Mouse (Mus musculus) gonadal fat pad, adult 2 months (tissue): ENCODE data around the gene Speg. TPM values are rescaled to one million over a fixed set of nuclear protein-coding genes. Genes with fewer than 3 reads are reported as not detected.

ENCODE experiments used
- DNase-seq: peaks from one replicate; pipeline ENCODE4 v3.0.0-alpha.2; 2012; ENCODE audit warnings: low read depth
- polyA plus RNA-seq: library from polyadenylated mRNA; depleted of rRNA; stranded (reverse); fragments of >200 nt; gene quantifications from 2 replicates; pipeline ENCODE4 v1.2.3, GENCODE M21; 2012; rRNA removed

Speg gene
- 26.2 and 27.4 TPM in 2 replicates for polyA plus RNA-seq

DNA sequence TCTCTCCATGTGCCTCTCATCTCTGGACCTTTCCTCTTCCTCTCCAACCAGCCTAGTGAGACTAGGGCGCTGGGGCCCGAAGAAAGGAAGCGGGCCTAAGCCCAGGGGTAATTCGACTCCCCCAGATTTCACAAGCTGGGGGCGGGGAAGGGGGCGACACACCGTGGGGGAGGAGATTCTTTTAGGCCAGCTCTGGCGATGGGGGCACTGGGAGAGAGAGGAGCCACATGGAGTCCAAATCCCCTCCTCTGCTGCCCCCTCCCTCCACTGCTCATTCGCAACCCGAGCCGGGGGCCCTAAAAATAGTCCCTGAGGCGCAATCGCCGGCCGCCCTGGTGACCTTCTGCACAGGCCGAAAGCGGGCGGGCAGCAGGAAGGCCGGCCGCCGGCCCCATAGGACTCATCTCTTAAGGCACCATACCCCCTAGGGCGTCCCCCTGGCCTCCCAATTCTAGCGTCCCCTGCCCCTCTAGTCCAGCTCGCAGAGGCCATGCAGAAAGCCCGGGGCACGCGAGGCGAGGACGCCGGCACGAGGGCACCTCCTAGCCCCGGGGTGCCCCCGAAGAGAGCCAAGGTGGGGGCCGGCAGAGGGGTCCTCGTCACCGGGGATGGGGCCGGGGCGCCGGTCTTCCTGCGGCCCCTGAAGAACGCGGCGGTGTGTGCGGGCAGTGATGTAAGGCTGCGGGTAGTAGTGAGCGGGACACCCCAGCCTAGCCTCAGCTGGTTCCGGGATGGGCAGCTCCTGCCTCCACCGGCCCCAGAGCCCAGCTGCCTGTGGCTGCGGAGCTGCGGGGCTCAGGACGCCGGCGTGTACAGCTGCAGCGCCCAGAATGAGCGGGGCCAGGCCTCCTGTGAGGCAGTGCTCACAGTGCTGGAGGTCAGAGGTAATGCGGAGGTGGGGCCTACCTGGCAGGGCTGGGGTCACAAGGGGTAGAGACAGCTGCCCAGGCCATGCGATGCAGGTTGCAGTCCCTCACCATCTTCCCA, at the start of gene Speg:
Gene Speg, plus strand, starts transcription at position 348 of the 987 bp plus-strand sequence.
- no peak for DNase-seq

DNA sequence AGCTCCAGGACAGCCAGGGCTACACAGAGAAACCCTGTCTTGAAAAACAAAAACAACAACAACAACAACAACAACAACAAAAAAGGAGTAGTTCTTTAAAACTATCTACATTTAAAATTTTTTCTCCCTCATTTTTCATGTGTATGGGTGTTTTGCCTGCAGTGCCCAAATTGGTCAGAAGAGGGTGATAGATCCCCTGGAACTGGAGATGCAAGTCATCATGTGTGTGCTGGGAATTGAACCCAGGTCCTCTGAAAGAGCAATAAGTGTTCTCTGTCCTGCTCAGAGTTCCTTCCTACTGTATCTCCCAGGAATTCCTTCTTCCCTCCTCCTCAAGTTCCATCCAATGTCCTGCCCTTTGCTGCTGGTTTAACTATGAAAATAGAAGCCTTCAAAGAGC, 47.6 kb upstream of the Speg start:
- DNase-seq = no peak

DNA sequence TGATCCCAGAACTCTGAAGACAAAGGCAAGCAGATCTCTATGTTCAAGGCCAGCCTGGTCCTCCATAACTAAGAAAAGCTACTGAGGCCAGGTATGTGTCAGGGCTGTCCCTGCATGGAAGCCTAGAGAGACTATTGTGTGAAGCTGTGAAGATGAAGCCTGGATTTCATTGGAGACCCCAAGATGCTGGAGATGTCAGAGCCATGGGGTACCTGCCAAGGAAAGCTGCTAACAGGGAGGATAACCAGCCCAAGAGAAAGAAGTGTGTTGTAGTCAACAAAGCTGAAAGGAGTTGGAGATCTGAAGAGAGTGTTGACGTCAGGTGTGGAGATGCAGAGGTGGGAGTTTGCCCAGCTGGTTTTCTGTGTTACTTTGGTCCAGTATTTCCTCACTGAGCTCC, 43.8 kb upstream of the Speg start:
- DNase-seq = no peak

DNA sequence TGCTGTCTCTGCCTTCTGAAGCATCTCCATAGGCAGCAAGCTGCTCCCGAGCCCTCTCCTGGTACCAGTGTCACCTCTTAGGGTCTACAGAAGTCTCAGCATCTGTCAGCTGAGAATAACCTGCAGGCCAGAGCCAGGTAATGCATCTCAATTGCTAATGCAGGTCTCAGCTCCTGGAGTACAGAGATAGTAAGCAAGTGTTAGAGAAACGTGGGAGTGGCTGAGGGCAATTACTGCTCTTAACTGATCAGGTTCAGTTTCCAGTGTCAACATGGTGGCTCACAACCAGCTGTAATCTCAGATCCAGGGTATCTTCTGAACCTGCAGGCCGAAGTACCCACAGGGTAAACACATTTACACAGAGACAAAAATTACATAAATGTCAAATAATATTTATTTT, 38.6 kb upstream of the Speg start:
- DNase-seq = no peak

DNA sequence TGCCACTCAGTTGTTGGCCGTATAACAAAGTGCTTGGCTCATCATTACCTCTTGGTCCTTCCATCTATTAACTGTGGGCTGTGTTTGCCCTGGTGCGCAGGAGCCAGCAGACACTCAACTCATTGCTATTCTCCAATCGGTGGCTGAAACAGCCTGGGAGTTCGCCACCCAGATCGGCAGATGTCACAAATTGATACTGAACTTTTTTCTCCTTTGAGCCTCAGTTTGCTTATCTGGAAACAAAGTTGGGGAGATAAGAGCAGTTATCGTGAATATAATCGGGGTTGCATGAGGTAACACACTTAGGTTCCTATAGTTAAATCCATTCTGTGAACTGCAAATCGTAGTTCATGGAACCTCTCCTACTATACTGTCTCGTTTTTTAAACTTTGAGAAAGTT, 38.0 kb upstream of the Speg start:
- no peak for DNase-seq

DNA sequence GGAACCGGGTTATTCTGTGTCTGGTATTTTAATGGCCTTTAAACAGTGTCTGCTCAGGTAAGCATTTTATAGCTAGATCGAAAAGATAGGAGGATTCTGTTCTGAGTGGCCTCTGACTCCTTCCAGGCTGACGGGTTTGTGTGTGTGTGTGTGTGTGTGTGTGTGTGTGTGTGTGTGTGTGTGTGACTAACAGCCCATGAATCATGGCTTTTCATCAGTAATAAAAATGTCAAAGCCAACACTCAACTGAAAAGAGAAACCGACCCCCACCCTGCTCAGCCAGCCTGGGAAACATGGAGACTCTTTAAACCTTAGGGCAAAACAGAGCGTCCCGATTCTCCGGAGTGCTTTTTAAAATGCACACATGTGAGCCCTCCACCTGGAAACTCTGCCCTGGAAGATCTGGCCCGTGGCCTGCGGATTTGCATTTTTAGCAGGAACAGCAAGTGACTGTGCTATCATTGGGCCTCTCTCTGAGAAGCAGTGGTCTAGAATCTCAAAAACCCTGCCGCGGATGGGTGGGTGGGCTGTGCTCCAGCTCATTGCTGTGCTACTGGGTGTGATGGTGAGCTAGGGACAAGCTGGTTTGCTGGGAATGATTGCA, 36.9 kb upstream of the Speg start:
- DNase-seq = no peak

DNA sequence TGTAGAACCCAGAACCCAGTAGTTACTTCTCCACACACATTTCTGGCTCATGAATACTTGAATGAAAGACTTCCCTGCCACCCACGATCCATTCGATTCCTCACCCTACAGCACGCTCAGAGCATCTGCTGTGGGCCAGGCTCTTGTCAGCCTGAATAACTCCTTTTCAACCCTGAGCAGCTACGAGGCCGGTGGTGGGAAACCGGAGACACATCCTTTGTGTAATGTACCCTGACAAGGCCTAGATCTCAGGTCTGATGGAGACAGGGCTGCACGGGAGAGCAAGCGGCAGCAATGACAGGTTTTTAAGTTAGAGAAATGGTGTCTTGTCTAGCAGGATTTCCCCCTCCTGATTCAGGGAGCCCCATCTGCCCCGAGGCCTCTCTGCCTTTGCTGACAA, 35.8 kb upstream of the Speg start:
- DNase-seq = no peak

DNA sequence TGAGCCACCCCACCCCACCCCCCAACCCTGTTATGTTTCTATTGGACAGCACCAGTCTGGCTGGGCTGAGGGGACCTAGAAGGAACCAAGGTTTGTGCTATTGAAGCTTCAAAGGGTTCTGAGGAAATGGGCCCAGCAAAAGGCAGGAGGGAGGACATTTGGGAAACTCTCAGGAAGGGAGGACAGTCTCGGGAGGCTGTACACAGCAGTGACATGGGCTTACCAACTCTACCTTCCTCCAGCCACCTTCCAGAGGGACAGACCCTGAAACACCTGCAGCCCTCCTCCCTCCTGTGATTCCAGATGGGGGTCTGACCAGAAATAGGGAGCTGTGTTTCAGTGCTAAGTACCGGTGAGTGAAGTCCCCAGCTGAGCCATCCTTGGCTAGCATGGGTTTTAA, 34.6 kb upstream of the Speg start:
- DNase-seq = no peak

DNA sequence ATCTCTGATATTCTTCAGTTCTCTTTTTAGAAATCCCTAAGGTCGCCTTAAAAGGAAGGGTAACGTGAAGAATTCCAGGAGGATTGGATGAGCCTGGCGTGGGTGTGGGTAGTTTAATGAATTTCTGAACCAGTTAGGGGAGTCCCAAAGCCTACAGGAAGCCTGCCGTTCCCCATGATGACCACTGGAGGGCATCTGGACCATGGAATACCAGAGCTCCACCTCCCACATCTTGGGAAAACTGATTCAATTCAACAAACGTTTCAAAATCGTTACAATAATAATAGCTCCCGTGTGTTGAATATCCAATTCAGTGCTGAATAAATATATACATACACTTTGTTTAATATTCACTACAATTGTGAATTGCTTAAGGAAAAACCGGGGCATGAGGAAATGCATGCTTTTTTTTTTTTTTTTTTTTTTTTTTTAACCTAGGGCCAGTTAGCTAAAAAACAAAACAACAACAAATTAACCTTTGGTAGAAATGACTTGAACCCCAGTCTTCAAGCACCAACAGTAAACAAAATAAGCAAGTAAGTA, 32.2 kb upstream of the Speg start:
- DNase-seq = no peak

DNA sequence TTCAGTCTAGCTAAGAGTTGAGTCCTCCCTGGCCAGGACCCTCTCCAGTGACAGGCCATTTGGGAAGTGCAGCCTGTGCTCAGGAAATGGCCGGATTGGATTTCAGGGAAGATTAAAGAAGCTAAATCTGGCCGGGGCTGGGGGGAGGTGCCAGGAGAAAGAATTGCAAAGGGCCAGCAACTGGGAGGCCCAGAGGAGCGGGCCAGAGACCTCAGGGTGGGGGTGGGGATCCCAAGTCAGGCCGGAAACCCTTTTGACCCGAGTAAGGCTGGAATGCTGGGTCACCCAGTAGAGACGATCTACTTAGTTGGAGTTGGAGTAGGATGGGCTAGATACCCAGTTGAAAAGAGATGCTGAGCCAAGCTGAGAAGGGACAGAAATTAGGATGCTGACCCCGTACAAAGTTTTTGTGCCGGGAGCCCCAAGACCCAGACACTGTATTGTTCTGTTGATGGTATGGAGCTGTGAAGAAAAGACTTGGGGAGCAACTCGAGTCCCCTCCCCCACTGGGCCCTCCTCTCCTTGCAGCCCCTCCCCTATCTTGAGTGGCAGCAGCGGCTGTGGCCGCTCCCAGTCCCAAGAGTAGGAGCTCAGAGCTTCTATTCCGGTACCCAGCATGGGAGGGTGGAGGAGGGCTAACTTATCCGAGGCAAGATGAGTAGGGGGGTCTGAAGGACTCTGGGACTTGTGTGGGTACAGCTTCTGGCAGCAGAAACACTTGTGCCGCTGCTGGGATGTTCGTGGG, 30.6 kb upstream of the Speg start:
- no peak for DNase-seq

DNA sequence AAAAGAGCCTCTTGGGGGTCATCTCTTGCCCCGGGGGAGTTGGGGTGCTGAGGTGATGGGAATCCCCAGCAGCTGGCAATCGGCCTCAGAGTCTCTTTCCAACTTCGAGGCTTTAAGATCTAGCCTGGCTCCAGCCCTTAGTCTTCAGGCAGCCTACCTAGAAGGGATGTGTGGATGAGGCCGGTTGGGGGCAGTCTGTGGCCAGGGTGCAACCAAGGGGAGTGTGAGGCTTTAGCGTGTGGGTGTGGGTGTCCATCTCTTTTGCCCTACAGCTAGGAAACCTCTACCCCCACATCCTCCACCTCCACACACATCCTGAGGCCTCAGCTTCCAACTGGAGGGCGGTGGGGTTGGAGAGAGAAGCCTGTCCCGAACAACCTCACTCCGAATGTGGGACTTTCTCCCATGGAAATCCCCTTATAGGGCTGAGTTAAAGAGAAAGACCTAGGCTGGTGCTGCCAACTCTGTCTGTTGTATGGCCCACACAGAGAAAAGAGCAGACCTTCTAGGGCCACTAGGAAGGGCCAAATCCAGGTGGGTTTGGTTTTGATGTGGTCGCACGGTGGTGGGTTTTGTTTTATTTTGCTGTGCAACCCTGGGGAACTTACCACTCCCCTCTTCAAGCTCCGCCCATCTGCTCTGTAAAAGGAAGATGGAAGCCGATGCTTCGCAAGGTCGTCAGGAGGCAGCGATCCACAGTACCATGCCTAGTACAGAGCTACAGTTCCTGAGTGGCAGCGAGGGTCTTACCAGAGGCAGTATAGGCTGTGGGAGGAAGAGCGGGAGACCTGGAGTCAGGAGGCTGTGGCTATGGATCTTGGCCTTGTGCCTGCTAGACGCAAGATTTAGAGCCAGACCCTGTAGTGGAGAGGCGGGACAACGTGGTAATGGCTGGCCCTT, 29.8 kb upstream of the Speg start:
- DNase-seq = no peak

DNA sequence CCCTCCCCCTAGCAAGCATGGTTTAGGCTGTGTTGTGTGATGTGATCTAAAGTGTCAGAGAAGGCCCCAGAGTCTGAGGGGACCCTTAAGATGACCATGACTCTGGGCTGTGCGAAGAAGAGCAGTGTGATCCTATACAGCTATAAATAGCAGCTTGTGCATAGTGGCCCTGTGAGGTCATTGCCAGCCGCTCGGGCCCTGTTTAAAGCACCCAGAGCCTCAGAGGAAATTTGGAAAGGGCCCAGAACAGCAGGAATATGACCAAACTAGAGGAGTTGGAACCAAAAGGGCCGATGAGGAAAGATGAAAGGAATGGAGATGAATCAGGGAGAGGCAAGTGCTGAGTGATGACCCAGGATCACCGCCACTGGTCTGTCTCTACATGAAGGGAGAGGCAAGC, 27.8 kb upstream of the Speg start:
- no peak for DNase-seq

DNA sequence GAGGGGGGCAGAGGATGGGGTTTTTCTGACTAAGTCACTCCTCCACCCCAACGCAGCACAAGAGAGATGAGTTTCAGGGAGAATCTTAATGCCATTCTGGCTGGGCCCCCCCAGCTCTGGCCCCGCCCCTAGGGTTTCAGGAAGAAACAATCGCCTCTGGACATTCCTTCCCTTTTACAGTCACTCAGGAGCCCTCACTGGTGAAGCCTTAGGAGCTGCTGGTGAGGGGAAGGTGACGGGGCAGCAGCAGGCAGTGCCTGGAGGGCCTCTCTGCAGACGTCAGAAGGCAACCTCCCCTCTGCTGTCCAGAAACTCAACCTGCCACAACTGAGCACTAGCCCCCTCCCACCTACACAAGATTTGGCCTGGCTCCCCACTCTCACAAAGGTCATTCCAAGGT, 25.8 kb upstream of the Speg start:
- no peak for DNase-seq

DNA sequence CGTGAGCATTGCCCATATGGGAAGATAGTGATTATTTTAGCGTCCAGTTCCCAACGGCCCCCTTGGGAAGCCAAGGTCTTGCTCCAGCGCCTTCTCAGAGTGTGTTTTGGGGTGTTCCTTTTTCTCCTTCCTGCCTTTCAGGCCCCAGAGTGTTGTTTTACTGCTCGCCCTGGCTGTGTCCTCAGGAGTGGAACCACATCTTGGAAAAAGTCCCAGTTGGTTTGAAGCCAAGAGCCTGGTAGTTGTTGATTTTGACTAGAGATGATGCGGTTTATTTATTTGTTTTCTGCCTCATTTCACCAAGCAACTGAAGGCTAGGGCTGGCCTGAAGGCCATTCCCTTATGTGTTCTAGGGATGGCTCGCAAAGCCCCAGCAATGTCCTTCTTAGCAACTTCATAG, 17.8 kb upstream of the Speg start:
- no peak for DNase-seq

DNA sequence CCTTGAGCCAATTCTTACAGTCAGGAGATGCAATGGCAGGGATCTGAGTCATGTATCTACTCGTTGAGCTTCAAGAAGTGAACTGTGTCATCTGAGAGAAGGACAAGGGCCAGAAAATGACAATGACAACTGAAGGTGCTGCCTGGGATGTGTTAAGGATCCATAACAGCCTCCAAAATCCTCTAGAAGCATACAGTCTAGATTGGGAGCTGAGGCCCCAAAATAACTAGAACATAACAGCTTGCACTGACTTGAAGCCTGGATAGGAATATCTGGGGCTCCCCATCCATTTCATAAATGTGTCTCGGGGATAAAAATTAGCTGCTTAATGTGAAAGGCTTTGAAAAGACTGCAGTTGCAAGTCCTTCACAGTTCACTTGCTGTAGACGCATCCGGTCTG, 17.1 kb upstream of the Speg start:
- no peak for DNase-seq

DNA sequence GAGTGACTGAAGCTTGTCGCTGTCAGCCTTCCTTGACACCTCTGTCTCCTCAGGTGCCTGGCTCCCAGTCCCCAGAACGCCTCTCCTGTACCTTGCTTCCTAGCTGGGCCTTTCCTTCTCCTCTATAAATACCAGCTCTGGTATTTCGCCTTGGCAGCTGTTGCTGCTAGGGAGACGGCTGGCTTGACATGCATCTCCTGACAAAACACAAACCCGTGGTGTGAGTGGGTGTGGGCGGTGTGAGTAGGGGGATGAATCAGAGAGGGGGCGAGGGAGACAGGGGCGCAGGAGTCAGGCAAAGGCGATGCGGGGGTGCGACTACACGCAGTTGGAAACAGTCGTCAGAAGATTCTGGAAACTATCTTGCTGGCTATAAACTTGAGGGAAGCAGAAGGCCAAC, 15.8 kb upstream of the Speg start:
- DNase-seq = no peak

DNA sequence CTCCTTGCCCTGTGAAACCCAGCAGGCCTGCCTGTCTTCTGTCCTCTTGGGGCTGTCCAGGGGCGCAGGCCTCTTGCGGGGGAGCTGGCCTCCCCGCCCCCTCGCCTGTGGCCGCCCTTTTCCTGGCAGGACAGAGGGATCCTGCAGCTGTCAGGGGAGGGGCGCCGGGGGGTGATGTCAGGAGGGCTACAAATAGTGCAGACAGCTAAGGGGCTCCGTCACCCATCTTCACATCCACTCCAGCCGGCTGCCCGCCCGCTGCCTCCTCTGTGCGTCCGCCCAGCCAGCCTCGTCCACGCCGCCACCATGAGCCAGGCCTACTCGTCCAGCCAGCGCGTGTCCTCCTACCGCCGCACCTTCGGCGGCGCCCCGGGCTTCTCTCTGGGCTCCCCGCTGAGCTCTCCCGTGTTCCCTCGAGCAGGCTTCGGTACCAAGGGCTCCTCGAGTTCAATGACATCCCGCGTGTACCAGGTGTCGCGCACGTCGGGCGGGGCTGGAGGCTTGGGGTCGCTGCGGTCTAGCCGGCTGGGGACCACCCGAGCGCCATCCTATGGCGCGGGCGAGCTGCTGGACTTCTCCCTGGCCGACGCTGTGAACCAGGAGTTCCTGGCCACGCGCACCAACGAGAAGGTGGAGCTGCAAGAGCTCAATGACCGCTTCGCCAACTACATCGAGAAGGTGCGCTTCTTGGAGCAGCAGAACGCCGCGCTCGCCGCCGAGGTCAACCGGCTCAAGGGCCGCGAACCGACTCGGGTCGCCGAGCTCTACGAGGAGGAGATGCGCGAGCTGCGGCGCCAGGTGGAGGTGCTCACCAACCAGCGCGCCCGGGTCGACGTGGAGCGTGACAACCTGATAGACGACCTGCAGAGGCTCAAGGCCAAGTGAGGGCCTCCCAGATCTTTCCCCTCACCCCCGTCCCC, 14.7 kb upstream of the Speg start, which contains the start of gene Des:
Gene Des, plus strand, starts transcription at position 218 of the 920 bp plus-strand sequence.
- no peak for DNase-seq

DNA sequence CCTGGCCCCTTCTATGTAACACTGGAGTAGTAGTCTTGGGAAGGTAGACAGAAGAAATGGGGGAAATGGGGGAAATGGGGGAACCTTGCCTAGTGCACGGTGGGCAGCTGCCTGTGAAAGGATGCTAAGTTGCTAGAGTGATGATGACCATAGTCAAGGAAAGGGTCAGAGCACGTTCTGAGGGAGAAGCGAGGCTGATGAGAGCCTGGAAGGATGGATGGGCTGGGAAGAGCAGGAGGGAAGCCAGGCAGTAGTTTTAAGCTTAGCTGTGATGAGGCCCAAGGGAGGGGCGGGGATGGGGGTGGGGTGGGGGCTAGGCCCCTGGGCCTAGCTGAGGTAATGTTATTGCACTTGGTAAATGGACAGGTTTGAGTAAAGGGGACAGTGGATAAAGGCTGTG, 14.0 kb upstream of the Speg start:
- DNase-seq = no peak

DNA sequence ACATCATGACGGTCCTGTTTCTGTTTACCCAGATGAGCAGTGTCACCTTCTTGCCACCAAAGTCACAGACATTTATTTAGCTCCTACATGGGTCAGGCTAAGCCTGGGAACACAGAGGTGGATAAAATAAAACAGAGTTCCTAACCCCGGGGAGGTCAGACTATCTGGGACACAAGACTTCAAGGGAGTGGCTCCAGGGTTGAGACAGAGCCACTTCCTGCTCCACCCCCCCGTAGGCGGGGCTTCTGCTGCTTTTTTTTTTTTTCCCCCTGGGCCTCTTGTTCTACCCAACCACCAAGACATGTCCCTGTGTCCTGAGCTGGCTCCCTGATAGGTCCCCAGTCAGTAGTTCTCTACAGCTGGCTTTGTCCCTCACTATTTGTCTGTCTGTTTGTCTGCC, 13.3 kb upstream of the Speg start:
- DNase-seq = no peak

DNA sequence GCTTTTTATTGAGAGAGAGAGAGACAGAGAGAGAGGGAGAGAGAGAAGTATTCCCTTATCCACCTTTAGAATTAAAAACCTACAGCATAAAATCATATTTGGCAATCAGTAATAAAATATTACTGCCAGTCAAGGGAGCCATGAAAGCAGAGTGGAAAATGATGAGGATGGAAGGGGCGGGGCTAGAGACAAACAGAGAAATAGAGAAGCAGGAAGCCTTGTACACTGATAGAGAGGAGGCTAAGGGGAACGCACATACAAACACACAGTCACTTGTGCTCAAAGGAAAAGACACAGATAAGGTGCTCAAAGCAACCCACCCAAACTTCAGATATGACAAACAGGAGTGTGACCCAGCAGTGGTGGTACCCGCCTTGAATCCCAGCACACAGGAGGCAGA, 11.2 kb upstream of the Speg start:
- DNase-seq = no peak
